Comparison of ENCODE assay signal across 8 mouse cellular contexts in genomic region chr3:86547251-86547791, GRCm38 (mm10). TPM values are rescaled to one million over a fixed set of nuclear protein-coding genes. Genes with fewer than 3 reads are reported as not detected.
A peak's percentile ranks its signal among the peaks of the same experiment; 100 is the strongest.
DNase-seq lines count a peak whose midpoint lies in the region; ATAC-seq lines count a peak whose summit lies in the region.

No protein-coding gene starts in this region.

- 0 out of 2 replicates have a peak, but pooled peaks cover 20% of the 10 kb centered on the region for H3K27me3 ChIP-seq in heart, embryonic 10.5 days (ENCODE audit: insufficient read depth, poor library complexity, severe bottlenecking)
- H3K27me3 ChIP-seq in embryonic facial prominence, embryonic 12.5 days = no peaks in the 10 kb centered on the region
- peaks cover 3% of the 10 kb centered on the region; the same call in 1 of the 2 replicates for H3K27me3 ChIP-seq in hindbrain, embryonic 16.5 days (replicated peaks; ENCODE audit: control insufficient read depth, insufficient read depth, low read length)
- H3K27me3 ChIP-seq in midbrain, embryonic 12.5 days = 0 out of 2 replicates have a peak, but pooled peaks cover 17% of the 10 kb centered on the region

- intact Hi-C loops in heart, postnatal 36 days (cut with DNase I) = loop anchor here (5.0 kb wide), 1 partner anchor 215 kb away; no protein-coding TSS in a partner anchor

- peak overlapping the region; percentile 83 for H3K4me3 ChIP-seq in heart, embryonic 10.5 days
- H3K4me3 ChIP-seq in embryonic facial prominence, embryonic 12.5 days = peak overlapping the region; percentile 51
- peak overlapping the region; percentile 53 for H3K4me3 ChIP-seq in hindbrain, embryonic 16.5 days (ENCODE audit: low read length)
- H3K4me3 ChIP-seq in midbrain, embryonic 12.5 days = peak overlapping the region; percentile 62

- peaks cover 34% of the 10 kb centered on the region for H3K4me1 ChIP-seq in heart, embryonic 10.5 days
- H3K4me1 ChIP-seq in embryonic facial prominence, embryonic 12.5 days = peaks cover 10% of the 10 kb centered on the region
- H3K4me1 ChIP-seq in hindbrain, embryonic 16.5 days (ENCODE audit: control insufficient read depth, insufficient read depth, low read depth, low read length) = peaks cover 3% of the 10 kb centered on the region
- H3K4me1 ChIP-seq in midbrain, embryonic 12.5 days = peaks cover 21% of the 10 kb centered on the region

- H3K4me2 ChIP-seq in embryonic facial prominence, embryonic 12.5 days (replicated peaks) = peak overlapping the region; percentile 48
- H3K4me2 ChIP-seq in hindbrain, embryonic 16.5 days (ENCODE audit: low read length) = peak overlapping the region; percentile 62
- H3K4me2 ChIP-seq in midbrain, embryonic 12.5 days (replicated peaks) = peak overlapping the region; percentile 56

- under 1% methylated on average over 42 of the region's 42 CpGs for WGBS in heart, embryonic 10.5 days
- under 1% methylated on average over 42 of the region's 42 CpGs for WGBS in embryonic facial prominence, embryonic 12.5 days
- WGBS in hindbrain, embryonic 16.5 days = under 1% methylated on average over 42 of the region's 42 CpGs
- under 1% methylated on average over 42 of the region's 42 CpGs for WGBS in midbrain, embryonic 12.5 days

- H3K9me3 ChIP-seq in heart, embryonic 10.5 days = no peaks in the 10 kb centered on the region
- H3K9me3 ChIP-seq in embryonic facial prominence, embryonic 12.5 days = no peaks in the 10 kb centered on the region
- H3K9me3 ChIP-seq in hindbrain, embryonic 16.5 days (ENCODE audit: control insufficient read depth, low read length) = no peaks in the 10 kb centered on the region
- H3K9me3 ChIP-seq in midbrain, embryonic 12.5 days = no peaks in the 10 kb centered on the region

- no peak for ATAC-seq in embryonic facial prominence, embryonic 12.5 days (ENCODE audit: insufficient number of reproducible peaks, insufficient read depth, low FRiP score, low TSS enrichment)
- no peak for ATAC-seq in hindbrain, embryonic 16.5 days
- ATAC-seq in midbrain, embryonic 12.5 days (ENCODE audit: low FRiP score, low read depth) = no peak

- H3K36me3 ChIP-seq in heart, embryonic 10.5 days = no peaks in the 10 kb centered on the region
- no peaks in the 10 kb centered on the region for H3K36me3 ChIP-seq in embryonic facial prominence, embryonic 12.5 days
- H3K36me3 ChIP-seq in hindbrain, embryonic 16.5 days (ENCODE audit: control insufficient read depth, insufficient read depth, low read length) = no peaks in the 10 kb centered on the region
- no peaks in the 10 kb centered on the region for H3K36me3 ChIP-seq in midbrain, embryonic 12.5 days

- no peak for DNase-seq in heart, embryonic 10.5 days (ENCODE audit: low spot score)
- no peak for DNase-seq in heart, postnatal 36 days
- peak; percentile 19 for DNase-seq in ES-CJ7 (ENCODE audit: low read depth, low spot score)
- DNase-seq in ovary, postnatal 36 days (ENCODE audit: low spot score) = no peak
- DNase-seq in ovary, postnatal 10 days (ENCODE audit: low spot score) = no peak

- H3K27ac ChIP-seq in heart, embryonic 10.5 days = peak overlapping the region; percentile 89
- peak overlapping the region; percentile 96 for H3K27ac ChIP-seq in embryonic facial prominence, embryonic 12.5 days
- peak overlapping the region; percentile 89 for H3K27ac ChIP-seq in hindbrain, embryonic 16.5 days (ENCODE audit: low read depth, low read length)
- peak overlapping the region; percentile 97 for H3K27ac ChIP-seq in midbrain, embryonic 12.5 days (replicated peaks)

- peak overlapping the region; percentile 75 for H3K9ac ChIP-seq in embryonic facial prominence, embryonic 12.5 days
- peak overlapping the region; percentile 56 for H3K9ac ChIP-seq in hindbrain, embryonic 16.5 days (ENCODE audit: low read depth, low read length)
- H3K9ac ChIP-seq in midbrain, embryonic 12.5 days (replicated peaks) = peak overlapping the region; percentile 88

RNA-seq across cellular contexts. Expression of gene Mab21l2, which starts 1.1 kb away (rescaled TPM):
- 32.8 and 53.0 TPM in 2 replicates for polyA plus RNA-seq in heart, embryonic 10.5 days (2016; fragmentation: Nextera tagmentation; extraction: Ambion mirVana)
- under 1 TPM; 0.11 to 0.19 TPM for total RNA-seq in heart, postnatal 36 days (2021)
- polyA plus RNA-seq in embryonic facial prominence, embryonic 12.5 days (2016; fragmentation: Nextera tagmentation; extraction: Ambion mirVana) = 193 and 198 TPM in 2 replicates
- polyA plus RNA-seq in hindbrain, embryonic 16.5 days (2015; fragmentation: Nextera tagmentation; extraction: Ambion mirVana) = 190 and 200 TPM in 2 replicates
- polyA plus RNA-seq in midbrain, embryonic 12.5 days (2016; fragmentation: Nextera tagmentation; extraction: Ambion mirVana) = 120 and 138 TPM in 2 replicates
